Mouse (Mus musculus): ENCODE results near the gene Agpat4. TPM values are rescaled to one million over a fixed set of nuclear protein-coding genes. Genes with fewer than 3 reads are reported as not detected.
A peak's percentile ranks its signal among the peaks of the same experiment; 100 is the strongest.

The Agpat4 gene
- polyA plus RNA-seq, 1 experiment from 2014 or later: 5.8 TPM

DNA sequence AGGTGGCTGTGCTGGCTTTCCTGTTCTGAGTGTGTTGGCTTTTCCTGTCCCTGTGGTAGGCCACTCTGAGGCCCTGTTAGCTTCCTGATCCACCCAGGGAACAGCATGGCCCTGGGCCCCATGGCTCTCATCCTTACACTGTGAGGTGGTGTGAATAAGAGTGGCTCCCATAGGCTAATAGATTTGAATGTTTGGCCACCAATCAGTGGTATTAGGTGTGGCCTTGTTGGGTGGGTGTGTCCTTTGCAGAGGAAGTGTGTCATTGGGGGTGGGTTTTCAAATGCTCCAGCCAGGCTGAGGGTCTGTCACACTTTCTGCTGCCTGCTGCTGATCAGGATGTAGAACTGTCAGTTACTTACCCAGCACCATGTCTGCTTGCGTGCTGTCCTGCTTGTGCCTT is 82.6 kb downstream of the Agpat4 start:
- H3K36me3 ChIP-seq (ENCODE audit: control insufficient read depth, insufficient read depth): no peaks in the 10 kb centered on the region
- no peak overlapping the region for H3K4me3 ChIP-seq (ENCODE audit: low read depth, low read length)
- H3K27ac ChIP-seq (ENCODE audit: low read depth, low read length): no peak overlapping the region
- no peaks in the 10 kb centered on the region for H3K9me3 ChIP-seq (ENCODE audit: control insufficient read depth)
- no peak for TF ChIP-seq CTCF (IDR thresholded peaks at IDR 0.05; ENCODE audit: low read depth)
- H3K9ac ChIP-seq (ENCODE audit: low read depth, low read length): no peak overlapping the region
- no peak overlapping the region for H3K4me2 ChIP-seq (replicated peaks; ENCODE audit: low read depth)
- peaks cover 17% of the 10 kb centered on the region for H3K4me1 ChIP-seq (replicated peaks; ENCODE audit: control insufficient read depth, insufficient read depth, low read length)
- no peak for ATAC-seq
- no peaks in the 10 kb centered on the region for H3K27me3 ChIP-seq (replicated peaks; ENCODE audit: control insufficient read depth, insufficient read depth, low read length)
- 100% methylated on average over 1 of the region's 1 CpGs for WGBS

DNA sequence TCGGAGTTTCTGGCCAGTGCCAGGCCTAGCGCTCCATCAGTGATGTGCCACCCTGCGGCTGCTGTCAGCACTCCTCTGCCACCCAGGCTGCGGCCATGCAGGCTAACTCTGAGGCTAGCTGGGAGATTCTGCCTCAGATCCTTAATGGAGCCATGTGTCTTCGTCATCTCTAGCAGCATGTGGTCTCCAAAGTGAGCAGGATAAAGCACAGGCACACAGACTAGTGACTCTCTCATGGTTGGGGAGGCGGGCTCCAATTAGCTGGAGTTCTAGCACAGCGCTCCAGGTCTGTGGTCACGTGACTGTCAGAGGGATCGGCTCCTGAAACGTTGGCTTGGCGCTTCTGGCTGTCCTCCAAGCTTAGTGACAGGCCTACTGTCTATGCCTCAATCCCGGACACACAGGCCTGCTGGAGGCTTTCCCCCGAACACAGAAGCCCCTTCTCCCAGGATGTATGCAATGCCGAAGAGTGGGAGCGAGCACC is 85.0 kb downstream of the Agpat4 start:
- H3K9ac ChIP-seq (ENCODE audit: low read depth, low read length): no peak overlapping the region
- H3K4me2 ChIP-seq (replicated peaks; ENCODE audit: low read depth): no peak overlapping the region
- peaks cover 19% of the 10 kb centered on the region for H3K4me1 ChIP-seq (replicated peaks; ENCODE audit: control insufficient read depth, insufficient read depth, low read length)
- 78% methylated on average over 15 of the region's 15 CpGs for WGBS
- no peak for ATAC-seq
- no peak for TF ChIP-seq CTCF (IDR thresholded peaks at IDR 0.05; ENCODE audit: low read depth)
- no peak overlapping the region for H3K27ac ChIP-seq (ENCODE audit: low read depth, low read length)
- H3K4me3 ChIP-seq (ENCODE audit: low read depth, low read length): no peak overlapping the region
- H3K9me3 ChIP-seq (ENCODE audit: control insufficient read depth): no peaks in the 10 kb centered on the region
- no peaks in the 10 kb centered on the region for H3K36me3 ChIP-seq (ENCODE audit: control insufficient read depth, insufficient read depth)
- no peaks in the 10 kb centered on the region for H3K27me3 ChIP-seq (replicated peaks; ENCODE audit: control insufficient read depth, insufficient read depth, low read length)

DNA sequence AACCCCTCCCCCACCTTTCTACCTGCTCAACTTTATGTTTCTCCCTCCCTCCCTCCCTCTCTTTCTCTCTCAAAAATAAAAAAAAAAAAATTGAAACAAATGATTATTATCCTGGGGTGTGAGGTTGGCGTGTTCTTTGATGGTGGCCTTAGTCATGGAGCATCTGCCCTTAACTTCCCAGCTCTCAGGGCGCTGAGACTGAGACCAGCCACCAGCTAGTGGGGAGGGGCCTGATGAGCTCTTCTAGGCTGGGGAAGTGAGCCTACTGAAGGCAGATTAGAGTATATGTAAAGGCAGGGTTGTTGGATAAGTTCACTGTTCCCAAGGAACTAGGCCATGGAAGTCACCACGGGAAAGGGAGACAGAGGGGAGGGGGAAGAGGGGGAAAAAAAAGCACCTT is 85.7 kb downstream of the Agpat4 start:
- H3K27ac ChIP-seq (ENCODE audit: low read depth, low read length): no peak overlapping the region
- ATAC-seq: no peak
- WGBS: 87% methylated on average over 3 of the region's 3 CpGs

DNA sequence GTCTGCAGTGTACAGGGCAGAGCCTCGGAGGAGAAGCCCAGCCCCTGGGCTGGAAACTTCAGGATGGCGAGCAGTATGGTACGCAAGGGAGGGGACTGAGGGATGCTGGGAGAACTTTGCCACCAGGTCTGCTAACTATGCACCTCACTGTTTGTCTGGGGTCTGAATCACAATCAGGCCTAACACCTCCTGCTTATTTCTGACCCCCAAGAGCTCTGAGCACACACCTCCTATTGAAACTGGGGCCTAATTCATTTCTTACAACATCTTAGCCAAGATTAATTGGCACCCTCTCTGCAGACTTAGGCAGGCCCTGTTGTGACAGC is 86.1 kb downstream of the Agpat4 start:
- 77% methylated on average over 3 of the region's 3 CpGs for WGBS
- Histone ChIP-seq H3K27me3 (replicated peaks; ENCODE audit: control insufficient read depth, insufficient read depth, low read length) (no peaks in the 10 kb centered on the region), H3K4me2 (replicated peaks; ENCODE audit: low read depth) (no peak overlapping the region), H3K9me3 (ENCODE audit: control insufficient read depth) (no peaks in the 10 kb centered on the region), H3K4me1 (replicated peaks; ENCODE audit: control insufficient read depth, insufficient read depth, low read length) (peaks cover 19% of the 10 kb centered on the region), H3K27ac (ENCODE audit: low read depth, low read length) (0 out of 2 replicates have a peak overlapping the region, but pooled peaks have one; percentile 7), H3K4me3 (ENCODE audit: low read depth, low read length) (no peak overlapping the region), H3K36me3 (ENCODE audit: control insufficient read depth, insufficient read depth) (no peaks in the 10 kb centered on the region), H3K9ac (ENCODE audit: low read depth, low read length) (no peak overlapping the region)
- no peak for TF ChIP-seq CTCF (IDR thresholded peaks at IDR 0.05; ENCODE audit: low read depth)
- no peak for ATAC-seq

More for the DNA sequence above, 85.7 kb downstream of the Agpat4 start:
- no peaks in the 10 kb centered on the region for H3K27me3 ChIP-seq (replicated peaks; ENCODE audit: control insufficient read depth, insufficient read depth, low read length)
- H3K4me1 ChIP-seq (replicated peaks; ENCODE audit: control insufficient read depth, insufficient read depth, low read length): peaks cover 19% of the 10 kb centered on the region
- no peak overlapping the region for H3K9ac ChIP-seq (ENCODE audit: low read depth, low read length)
- H3K9me3 ChIP-seq (ENCODE audit: control insufficient read depth): no peaks in the 10 kb centered on the region
- no peak overlapping the region for H3K4me2 ChIP-seq (replicated peaks; ENCODE audit: low read depth)
- no peak overlapping the region for H3K4me3 ChIP-seq (ENCODE audit: low read depth, low read length)
- no peak for TF ChIP-seq CTCF (IDR thresholded peaks at IDR 0.05; ENCODE audit: low read depth)
- no peaks in the 10 kb centered on the region for H3K36me3 ChIP-seq (ENCODE audit: control insufficient read depth, insufficient read depth)

DNA sequence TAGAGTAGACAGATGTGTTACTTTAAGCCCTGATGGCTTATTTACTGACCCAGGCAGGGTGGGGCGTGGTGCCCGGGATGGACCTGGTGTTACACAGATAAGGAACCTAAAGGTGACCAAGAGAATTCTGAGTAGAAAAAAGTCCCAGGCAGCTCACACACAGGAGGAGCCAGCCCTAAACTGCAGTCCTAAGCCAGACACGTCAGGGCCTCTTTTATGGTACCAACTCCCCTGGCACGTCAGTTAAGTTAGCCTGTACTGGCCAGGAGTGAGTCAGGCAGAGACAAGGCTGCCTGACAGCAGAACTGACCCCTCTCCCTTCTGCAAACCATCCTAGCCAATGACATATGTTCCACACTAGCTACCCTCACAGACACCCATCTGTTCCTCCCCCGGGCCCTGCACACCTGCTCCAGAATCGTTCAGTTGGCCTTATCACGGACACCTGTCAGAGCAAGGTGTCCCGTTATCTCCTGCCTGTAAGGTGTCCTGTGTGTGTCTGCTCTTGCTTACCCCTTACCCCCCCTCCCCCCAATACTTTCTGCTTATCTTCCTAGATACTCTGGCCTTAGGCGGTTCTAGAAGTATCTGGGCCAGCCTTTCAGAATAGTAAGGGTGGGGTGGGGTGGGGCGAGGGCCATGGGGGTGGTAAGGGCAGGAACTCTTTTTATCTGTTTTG is 86.7 kb downstream of the Agpat4 start:
- no peaks in the 10 kb centered on the region for H3K27me3 ChIP-seq (replicated peaks; ENCODE audit: control insufficient read depth, insufficient read depth, low read length)
- no peak overlapping the region for H3K4me3 ChIP-seq (ENCODE audit: low read depth, low read length)
- peak overlapping the region; percentile 21; the same call in 1 of the 2 replicates for H3K27ac ChIP-seq (ENCODE audit: low read depth, low read length)
- 14% methylated on average over 10 of the region's 10 CpGs for WGBS
- peak; percentile 66 for ATAC-seq
- TF ChIP-seq CTCF (IDR thresholded peaks at IDR 0.05; ENCODE audit: low read depth): no peak
- 0 out of 2 replicates have a peak overlapping the region, but pooled peaks have one; percentile 7 for H3K4me2 ChIP-seq (replicated peaks; ENCODE audit: low read depth)
- H3K4me1 ChIP-seq (replicated peaks; ENCODE audit: control insufficient read depth, insufficient read depth, low read length): peaks cover 19% of the 10 kb centered on the region
- H3K36me3 ChIP-seq (ENCODE audit: control insufficient read depth, insufficient read depth): no peaks in the 10 kb centered on the region
- no peaks in the 10 kb centered on the region for H3K9me3 ChIP-seq (ENCODE audit: control insufficient read depth)
- no peak overlapping the region for H3K9ac ChIP-seq (ENCODE audit: low read depth, low read length)

- no peaks in the 10 kb centered on the region for H3K36me3 ChIP-seq (ENCODE audit: control insufficient read depth, insufficient read depth)
- H3K27ac ChIP-seq (ENCODE audit: low read depth, low read length): peak overlapping the region; percentile 21
- H3K4me3 ChIP-seq (ENCODE audit: low read depth, low read length): no peak overlapping the region
- H3K4me1 ChIP-seq (replicated peaks; ENCODE audit: control insufficient read depth, insufficient read depth, low read length): peaks cover 19% of the 10 kb centered on the region
- H3K9ac ChIP-seq (ENCODE audit: low read depth, low read length): no peak overlapping the region
- H3K4me2 ChIP-seq (replicated peaks; ENCODE audit: low read depth): 0 out of 2 replicates have a peak overlapping the region, but pooled peaks have one; percentile 7
- TF ChIP-seq CTCF (IDR thresholded peaks at IDR 0.05; ENCODE audit: low read depth): no peak
- no peaks in the 10 kb centered on the region for H3K27me3 ChIP-seq (replicated peaks; ENCODE audit: control insufficient read depth, insufficient read depth, low read length)
- peak; percentile 28 for ATAC-seq
- H3K9me3 ChIP-seq (ENCODE audit: control insufficient read depth): no peaks in the 10 kb centered on the region
- WGBS: 10% methylated on average over 4 of the region's 4 CpGs
These were observed 87.2 kb downstream of the Agpat4 start for GRCm38 (mm10) chr17:12205694-12206075.
